Mouse (Mus musculus) bone marrow macrophage, adult 2 months (primary cell): ENCODE measurements around the gene Cdk18.

Source experiments
- CTCF ChIP-seq: IDR thresholded peaks from 2 replicates; pipeline ENCODE4 v1.5.1; 2012; ENCODE audit warnings: low read depth, mild to moderate bottlenecking, low read length, moderate library complexity
- POLR2A ChIP-seq: IDR thresholded peaks from 2 replicates; pipeline ENCODE4 v1.6.1; 2012; ENCODE audit warnings: mild to moderate bottlenecking, low read depth, low read length, borderline replicate concordance

- TF ChIP-seq CTCF (no peak), POLR2A (no peak)
These were observed 3.6 kb upstream of the Cdk18 start for GRCm38 (mm10) chr1:132143079-132143478.
